Mouse (Mus musculus): ENCODE results near the gene Bcl6b.

GRCm38 (mm10) chr11:70234037-70234436 lies 4.4 kb upstream of the Bcl6b start:
- TF ChIP-seq POLR2A (IDR thresholded peaks at IDR 0.05; ENCODE audit: low read depth, low read length): no peak
- no peak for TF ChIP-seq CTCF (IDR thresholded peaks at IDR 0.05; ENCODE audit: borderline replicate concordance, insufficient read depth, low read length)

Data from embryonic fibroblast, embryonic 13.5 days (primary cell).